ENCODE assay signal across 21 mouse cellular contexts in the genomic region with DNA sequence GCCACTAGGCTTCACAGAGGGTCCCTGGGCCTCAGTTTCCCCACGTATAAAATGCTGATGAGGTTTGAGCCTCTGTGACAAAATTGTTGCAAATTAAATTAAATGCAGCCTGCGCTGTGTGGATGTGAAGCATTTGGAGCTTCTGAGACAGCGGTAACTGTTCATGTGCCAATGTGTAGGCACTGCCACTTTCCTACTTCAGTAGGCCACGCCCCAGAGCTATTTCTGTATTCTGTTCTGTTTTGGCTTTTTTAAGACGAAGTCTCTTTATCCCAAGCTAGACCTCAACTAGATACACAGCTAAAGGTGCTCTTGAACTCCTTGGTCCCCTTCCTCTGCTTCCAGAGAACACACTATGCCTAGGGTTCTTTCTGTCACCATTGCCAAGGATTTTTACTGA.
DNase-seq lines count a peak whose midpoint lies in the region; ATAC-seq lines count a peak whose summit lies in the region.
"Had no signal": no experiment of that assay in that cellular context is flagged by ENCODE, and none has a peak within 500 bp of the region (broad histone marks: within the 10 kb centered on the region; RNA-seq: fewer than 3 reads in every experiment).

No protein-coding gene starts in this region.

- H3K27me3 ChIP-seq in midbrain, embryonic 10.5 days (ENCODE audit: low read depth, poor library complexity, severe bottlenecking): no peaks in the 10 kb centered on the region
- H3K27me3 ChIP-seq: embryonic facial prominence, embryonic 15.5 days; forebrain, embryonic 12.5 days; kidney, embryonic 15.5 days; liver, embryonic 13.5 days; neural tube, embryonic 12.5 days had no signal

- H3K36me3 ChIP-seq in midbrain, embryonic 10.5 days: no peaks in the 10 kb centered on the region
- H3K36me3 ChIP-seq: embryonic facial prominence, embryonic 15.5 days; forebrain, embryonic 12.5 days; hindbrain, embryonic 10.5 days; kidney, embryonic 15.5 days; limb, embryonic 10.5 days; liver, embryonic 13.5 days; neural tube, embryonic 12.5 days had no signal

- H3K4me3 ChIP-seq in midbrain, embryonic 10.5 days: no peak overlapping the region
- H3K4me3 ChIP-seq: embryonic facial prominence, embryonic 15.5 days; forebrain, embryonic 12.5 days; hindbrain, embryonic 10.5 days; kidney, embryonic 15.5 days; limb, embryonic 10.5 days; liver, embryonic 13.5 days; megakaryocyte, embryonic 14.5 days; neural tube, embryonic 12.5 days had no signal

- WGBS in midbrain, embryonic 10.5 days: 87% methylated on average over 5 of the region's 5 CpGs

- peak; percentile 80 for DNase-seq in heart, adult 11 months
- no peak for DNase-seq in heart, adult 8-10 months (ENCODE audit: low spot score)
- peak; percentile 50 to 69 for DNase-seq in left cerebral cortex, adult 18-20 months (ENCODE audit: low spot score in 2 of 2)
- peak; percentile 63 to 83 for DNase-seq in right cerebral cortex, postnatal 10 days (ENCODE audit: low spot score in 2 of 2)
- no peak for DNase-seq in midbrain, embryonic 10.5 days (ENCODE audit: low spot score)
- no peak for DNase-seq in kidney, adult 9 months
- no peak for DNase-seq in urinary bladder, postnatal 14 days (ENCODE audit: low spot score)
- DNase-seq: adrenal gland, adult 8-10 months; cerebellum, adult 9-10 months; gastrocnemius, postnatal 25 days; liver, embryonic 13.5 days; thymus, postnatal 36 days had no signal

- ATAC-seq in frontal cortex, adult (ENCODE audit: low TSS enrichment): peak; percentile 38
- ATAC-seq: inflammation-experienced regulatory T-cells, adult 6 months had no signal

- H3K9me3 ChIP-seq in midbrain, embryonic 10.5 days (replicated peaks): no peaks in the 10 kb centered on the region
- H3K9me3 ChIP-seq: embryonic facial prominence, embryonic 15.5 days; forebrain, embryonic 12.5 days; hindbrain, embryonic 10.5 days; kidney, embryonic 15.5 days; limb, embryonic 10.5 days; liver, embryonic 13.5 days; megakaryocyte, embryonic 14.5 days; neural tube, embryonic 12.5 days had no signal

- peaks cover 24% of the 10 kb centered on the region for H3K4me1 ChIP-seq in midbrain, embryonic 10.5 days

- no peak overlapping the region for H3K27ac ChIP-seq in midbrain, embryonic 10.5 days (replicated peaks)
- H3K27ac ChIP-seq: embryonic facial prominence, embryonic 15.5 days; forebrain, embryonic 12.5 days; hindbrain, embryonic 10.5 days; kidney, embryonic 15.5 days; limb, embryonic 10.5 days; liver, embryonic 13.5 days; neural tube, embryonic 12.5 days had no signal

Comparison
In these comparisons a context has a peak if more than half of its experiments do, and no peak if none do; other contexts are left out.
1. DNase-seq: peak in heart, adult 11 months (single experiment), left cerebral cortex, adult 18-20 months (2 of 2) and right cerebral cortex, postnatal 10 days (2 of 2); none in heart, adult 8-10 months (single experiment), midbrain, embryonic 10.5 days (single experiment), kidney, adult 9 months (single experiment) and urinary bladder, postnatal 14 days (single experiment).